ENCODE assay signal across 16 mouse cellular contexts in the genomic region with DNA sequence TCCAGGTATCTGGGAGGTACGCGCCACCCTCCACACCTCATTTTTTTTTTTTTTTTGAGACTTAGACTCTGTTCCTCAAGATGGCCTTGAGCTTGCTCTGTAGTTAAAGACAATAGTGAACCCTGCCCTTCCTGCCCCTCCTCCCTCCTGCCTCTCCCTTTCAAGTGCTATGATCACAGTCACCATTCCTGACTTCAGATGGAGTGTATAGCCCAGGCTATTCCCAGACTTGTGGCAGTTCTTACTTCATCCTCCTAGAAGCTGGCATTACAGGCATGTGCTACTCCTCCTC. TPM values are rescaled to one million over a fixed set of nuclear protein-coding genes. Genes with fewer than 3 reads are reported as not detected.
"Had no signal": no experiment of that assay in that cellular context is flagged by ENCODE, and none has a peak within 500 bp of the region (broad histone marks: within the 10 kb centered on the region; RNA-seq: fewer than 3 reads in every experiment).

No protein-coding gene starts in this region.

- H3K4me3 ChIP-seq: limb, embryonic 13.5 days; liver, embryonic 12.5 days; lung, embryonic 15.5 days; midbrain, embryonic 13.5 days; neural tube, embryonic 13.5 days had no signal

- H3K4me2 ChIP-seq: limb, embryonic 13.5 days; liver, embryonic 12.5 days; midbrain, embryonic 13.5 days; neural tube, embryonic 13.5 days had no signal

- H3K9ac ChIP-seq: limb, embryonic 13.5 days; liver, embryonic 12.5 days; lung, embryonic 15.5 days; midbrain, embryonic 13.5 days; neural tube, embryonic 13.5 days had no signal

- H3K36me3 ChIP-seq: limb, embryonic 13.5 days; liver, embryonic 12.5 days; lung, embryonic 15.5 days; midbrain, embryonic 13.5 days; neural tube, embryonic 13.5 days had no signal

- DNase-seq: kidney, adult 2 months; kidney, postnatal 25 days; layer of hippocampus, adult 9-11 months; layer of hippocampus, postnatal 36 days; lung, postnatal 14 days; right cerebral cortex, postnatal 14 days; thymus, adult 2 months; thymus, postnatal 4 days had no signal

- H3K27me3 ChIP-seq: limb, embryonic 13.5 days; lung, embryonic 15.5 days; neural tube, embryonic 13.5 days had no signal

- H3K9me3 ChIP-seq: limb, embryonic 13.5 days; liver, embryonic 12.5 days; lung, embryonic 15.5 days; midbrain, embryonic 13.5 days; neural tube, embryonic 13.5 days had no signal

- H3K27ac ChIP-seq: liver, embryonic 12.5 days; midbrain, embryonic 13.5 days; neural tube, embryonic 13.5 days had no signal

- ATAC-seq: inflammation-experienced regulatory T-cells, adult 6 months; liver, embryonic 12.5 days; midbrain, embryonic 13.5 days had no signal

RNA-seq across cellular contexts. Expression of a gene that starts 33.1 kb away (rescaled TPM):
- total RNA-seq: left cerebral cortex, postnatal 36 days had no signal
- polyA plus RNA-seq: inflammation-experienced regulatory T-cells, adult 6 months; macrophage; midbrain, embryonic 13.5 days; neural tube, embryonic 13.5 days had no signal
